Mouse (Mus musculus): ENCODE measurements around the gene Slco2b1.
A peak's percentile ranks its signal among the peaks of the same experiment; 100 is the strongest.
"Not testable (repeated sequence)": the region's sequence is repeated elsewhere in the genome, so short reads cannot be mapped to it uniquely, and the experiment has no call there.

Slco2b1 gene

DNA sequence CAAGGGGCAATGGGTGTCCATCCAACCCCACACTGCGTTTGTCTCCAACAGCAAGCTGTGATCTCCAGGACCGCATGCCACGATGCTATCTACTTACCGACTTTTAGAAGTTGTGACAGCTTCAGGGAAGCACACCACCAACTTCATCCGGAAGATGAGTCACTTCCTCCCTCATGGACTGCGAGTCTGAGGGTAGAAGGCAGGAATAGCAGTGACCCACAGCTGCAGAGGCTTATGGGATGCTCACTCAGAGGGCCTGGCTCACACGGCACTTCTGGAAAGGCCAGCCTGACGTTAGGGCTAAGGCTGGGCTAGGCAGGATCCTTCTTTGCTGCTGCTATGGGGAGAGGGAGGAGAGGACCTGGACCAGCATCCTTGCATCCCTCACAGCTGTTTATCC is at the start of gene Slco2b1:
TSS of gene Slco2b1 (minus strand) at position 175 of the 400 bp plus-strand sequence.
- DNase-seq (ENCODE audit: low read depth, low spot score), result peak; percentile 9

DNA sequence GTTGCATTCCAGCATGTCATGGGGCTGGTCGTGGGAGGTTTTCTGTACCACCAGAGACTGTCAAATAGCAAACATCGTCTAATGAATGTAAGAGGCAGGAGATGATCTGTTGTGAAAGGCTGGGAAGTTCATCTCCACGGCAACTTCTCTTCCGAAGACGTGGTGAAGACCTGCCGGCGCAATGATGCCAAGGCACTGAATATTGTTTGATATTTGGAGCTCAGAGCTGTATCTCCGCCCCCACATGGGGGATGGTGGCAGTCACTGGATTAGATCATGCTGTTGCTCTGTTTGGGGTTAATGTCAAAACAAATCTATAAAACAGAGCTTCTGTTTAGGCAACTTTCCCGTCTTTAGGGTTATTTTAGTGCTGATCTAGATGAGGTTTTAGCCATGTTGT is 28.1 kb upstream of the Slco2b1 start:
- no peak for DNase-seq (ENCODE audit: low read depth, low spot score)

DNA sequence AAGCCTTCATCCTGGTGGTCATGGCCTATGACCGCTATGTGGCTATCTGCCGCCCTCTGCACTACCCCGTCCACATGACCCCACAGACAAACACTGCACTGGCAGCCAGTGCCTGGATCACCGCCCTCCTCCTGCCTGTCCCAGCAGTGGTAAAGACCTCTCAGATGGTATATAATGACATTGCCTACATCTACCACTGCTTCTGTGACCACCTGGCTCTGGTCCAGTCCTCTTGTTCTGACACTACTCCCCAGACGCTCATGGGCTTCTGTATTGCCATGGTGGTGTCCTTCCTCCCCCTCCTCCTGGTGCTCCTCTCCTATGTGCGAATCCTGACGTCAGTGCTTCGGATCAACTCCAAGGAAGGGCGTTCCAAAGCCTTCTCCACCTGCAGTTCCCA is 24.4 kb upstream of the Slco2b1 start:
- not testable (repeated sequence) for DNase-seq (ENCODE audit: low read depth, low spot score)

DNA sequence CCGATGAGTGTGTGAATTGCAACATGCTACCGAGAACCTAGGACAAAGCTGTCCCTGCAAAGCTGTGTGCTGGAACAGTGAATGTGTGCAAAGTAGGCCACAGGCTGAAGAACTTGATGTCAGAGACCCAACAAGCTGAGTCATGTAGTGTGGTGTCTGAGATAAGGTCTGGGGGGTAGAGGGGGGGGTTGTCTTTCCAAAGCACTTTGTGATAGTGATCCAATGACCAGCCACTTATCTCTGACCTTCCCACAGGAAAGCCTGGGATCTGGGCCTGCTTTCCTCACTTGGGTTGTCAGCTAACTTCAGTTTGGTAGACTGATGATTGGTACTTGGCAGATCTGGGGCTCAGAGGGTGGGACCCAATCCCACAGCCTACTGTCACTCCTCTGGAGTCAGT is 23.5 kb upstream of the Slco2b1 start:
- no peak for DNase-seq (ENCODE audit: low read depth, low spot score)

DNA sequence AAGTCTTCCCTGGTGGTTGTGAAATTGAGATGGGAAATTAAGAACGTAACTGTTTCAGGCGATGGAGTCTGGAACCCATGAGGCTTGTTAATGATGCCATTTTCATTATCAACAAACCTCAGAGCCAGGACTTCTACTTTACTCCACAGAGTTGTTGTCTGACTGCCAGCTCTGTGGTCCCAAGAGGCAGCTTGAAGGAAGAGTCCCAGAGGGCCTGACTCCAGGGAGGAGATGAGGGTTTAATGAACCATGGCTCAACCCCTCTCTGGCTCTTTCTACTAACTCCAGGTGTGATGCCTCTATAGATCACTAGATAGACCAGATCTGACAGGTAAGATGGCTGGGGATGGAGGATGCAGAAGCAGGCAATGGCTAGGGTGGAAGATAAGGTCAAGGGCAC is 18.8 kb upstream of the Slco2b1 start, which contains the start of gene Olfr520:
TSS of gene Olfr520 (plus strand) at position 301 of the 400 bp plus-strand sequence.
- DNase-seq (ENCODE audit: low read depth, low spot score), result no peak

DNA sequence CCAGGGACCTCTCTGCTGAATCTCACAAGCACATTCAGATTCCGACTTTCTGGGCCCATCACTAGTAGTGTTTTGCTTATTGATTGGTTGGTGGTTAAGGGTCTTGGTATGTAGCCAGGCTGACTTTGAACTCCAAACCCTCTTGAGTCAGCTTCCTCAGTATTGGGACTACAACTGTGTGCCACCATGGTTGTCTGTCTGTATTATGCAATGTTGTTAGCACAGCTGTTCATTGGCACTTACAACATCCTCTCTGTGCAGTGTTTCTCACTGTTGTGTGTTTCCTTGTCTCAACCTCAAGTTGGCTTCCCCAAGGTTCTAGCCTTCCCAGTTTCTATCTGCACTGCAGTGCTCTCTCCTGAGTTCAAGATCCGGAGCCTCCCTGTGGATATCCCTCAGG is 5.4 kb upstream of the Slco2b1 start:
- DNase-seq (ENCODE audit: low read depth, low spot score), result no peak

DNA sequence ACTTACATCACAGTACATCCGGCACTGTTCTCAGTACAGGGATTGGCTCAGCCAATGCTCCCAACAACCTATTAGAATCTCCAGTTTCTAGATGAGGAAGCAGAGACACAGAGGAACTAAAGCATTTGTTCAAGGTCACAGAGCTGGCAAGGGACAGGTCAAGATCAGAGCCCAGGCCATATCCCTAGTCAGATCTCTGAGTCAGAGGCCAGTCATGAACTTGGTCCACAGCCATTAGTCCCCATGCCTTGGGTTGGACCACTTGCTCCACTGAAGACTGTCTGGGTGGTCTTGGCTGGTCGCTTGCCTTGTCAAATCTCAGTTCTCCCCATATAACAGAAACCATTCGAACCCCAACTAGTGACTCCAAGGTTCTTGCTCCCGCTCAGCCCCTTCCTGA is 1.3 kb upstream of the Slco2b1 start:
- no peak for DNase-seq (ENCODE audit: low read depth, low spot score)

DNA sequence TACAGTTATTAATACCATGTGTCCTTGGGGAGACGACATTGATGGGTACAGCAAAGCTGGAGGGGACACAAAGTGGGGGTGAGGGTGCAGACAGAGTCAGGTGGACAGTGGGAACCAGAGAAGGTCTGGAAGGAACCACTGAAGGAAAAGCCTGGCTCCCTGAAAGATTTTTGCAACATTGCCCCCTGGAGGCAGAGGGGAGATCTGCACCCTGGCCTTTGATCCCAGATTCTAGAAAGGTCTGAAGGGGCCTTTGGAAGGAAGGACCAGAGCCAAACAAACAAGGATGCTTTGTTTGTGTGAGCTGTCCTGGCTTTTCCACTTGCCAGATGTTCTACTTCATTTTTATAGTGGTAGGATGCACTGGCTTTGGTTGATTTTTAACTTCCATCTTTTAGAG is 664 bp downstream of the Slco2b1 start:
- DNase-seq (ENCODE audit: low read depth, low spot score), result peak; percentile 39

DNA sequence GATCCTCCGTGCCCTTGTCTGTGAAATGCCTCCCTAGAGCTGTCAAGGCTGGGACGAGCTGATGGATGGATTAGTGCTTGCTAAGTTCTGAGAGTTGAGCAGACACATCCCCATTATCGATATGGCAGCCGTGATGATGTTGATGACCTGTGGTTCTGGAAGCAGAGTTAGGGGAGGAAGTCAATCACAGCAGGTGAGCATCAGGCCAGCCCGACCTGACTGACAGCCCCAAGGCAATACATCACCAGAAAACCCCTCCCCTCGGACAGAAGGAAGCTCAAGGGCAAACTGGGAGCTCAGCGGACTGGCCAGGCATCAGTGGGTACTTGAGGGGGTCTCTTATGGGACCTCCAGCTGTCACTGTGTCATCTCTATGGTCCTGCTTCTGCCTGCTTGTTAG is 1.1 kb downstream of the Slco2b1 start:
- no peak for DNase-seq (ENCODE audit: low read depth, low spot score)

DNA sequence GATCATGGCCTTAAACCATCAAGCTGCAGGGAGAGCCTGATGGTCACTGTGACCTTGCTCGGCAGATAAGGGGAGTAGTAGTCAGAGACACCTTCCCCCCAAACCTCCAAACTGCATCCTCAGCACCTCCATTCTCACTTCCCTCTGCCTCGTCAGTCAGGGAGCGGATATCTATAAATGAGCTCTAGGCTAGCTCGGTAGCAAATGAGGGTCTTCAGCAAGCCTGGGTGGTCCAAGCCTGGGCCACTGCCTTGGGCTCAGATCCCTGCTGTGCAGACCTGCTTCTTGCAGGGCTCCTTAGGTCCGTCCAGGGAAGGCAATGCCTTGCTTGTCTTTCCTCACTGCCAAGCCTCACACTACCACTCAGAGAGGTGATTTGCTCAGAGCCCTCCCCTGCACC is 2.4 kb downstream of the Slco2b1 start:
- no peak for DNase-seq (ENCODE audit: low read depth, low spot score)

DNA sequence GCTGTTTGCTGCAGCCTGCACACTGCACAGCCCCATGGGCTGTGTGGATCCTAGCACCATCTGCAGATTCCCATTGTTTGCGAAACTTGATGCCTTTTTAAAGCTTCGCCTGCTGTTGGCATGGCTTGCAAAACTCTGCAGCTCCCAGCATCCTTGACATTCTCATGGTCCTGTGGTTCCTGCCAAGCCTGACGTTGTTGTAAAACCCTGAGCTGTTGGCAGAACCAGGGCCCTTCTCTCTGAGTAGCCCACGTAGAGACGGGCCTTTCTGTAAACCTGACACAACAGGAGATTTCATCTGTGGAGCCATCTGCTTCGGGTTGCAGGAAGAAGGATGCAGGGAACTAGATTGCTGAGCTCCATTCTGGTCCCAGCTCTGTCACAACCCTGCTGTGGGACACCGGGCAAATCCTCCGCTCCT is 2.8 kb downstream of the Slco2b1 start:
- no peak for DNase-seq (ENCODE audit: low read depth, low spot score)

DNA sequence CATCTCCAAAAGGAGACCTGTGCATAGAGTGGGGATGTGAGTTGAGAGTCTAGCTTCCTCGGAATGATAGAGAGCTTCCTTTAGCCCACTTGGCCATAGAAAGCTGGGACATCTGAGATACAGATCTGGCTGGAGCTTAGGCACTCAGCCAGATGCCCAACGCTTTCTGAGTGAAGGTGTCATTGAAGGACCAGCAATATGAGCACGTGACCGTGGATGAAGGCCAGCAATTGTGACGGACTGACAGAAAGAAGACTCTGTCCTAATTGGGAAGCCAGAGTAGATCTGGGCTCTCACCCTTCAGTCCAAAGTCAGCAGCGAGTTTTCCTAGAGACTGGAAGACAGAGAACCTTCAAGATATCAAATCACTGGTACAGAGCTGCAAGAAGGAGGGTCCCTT is 3.5 kb downstream of the Slco2b1 start:
- no peak for DNase-seq (ENCODE audit: low read depth, low spot score)

DNA sequence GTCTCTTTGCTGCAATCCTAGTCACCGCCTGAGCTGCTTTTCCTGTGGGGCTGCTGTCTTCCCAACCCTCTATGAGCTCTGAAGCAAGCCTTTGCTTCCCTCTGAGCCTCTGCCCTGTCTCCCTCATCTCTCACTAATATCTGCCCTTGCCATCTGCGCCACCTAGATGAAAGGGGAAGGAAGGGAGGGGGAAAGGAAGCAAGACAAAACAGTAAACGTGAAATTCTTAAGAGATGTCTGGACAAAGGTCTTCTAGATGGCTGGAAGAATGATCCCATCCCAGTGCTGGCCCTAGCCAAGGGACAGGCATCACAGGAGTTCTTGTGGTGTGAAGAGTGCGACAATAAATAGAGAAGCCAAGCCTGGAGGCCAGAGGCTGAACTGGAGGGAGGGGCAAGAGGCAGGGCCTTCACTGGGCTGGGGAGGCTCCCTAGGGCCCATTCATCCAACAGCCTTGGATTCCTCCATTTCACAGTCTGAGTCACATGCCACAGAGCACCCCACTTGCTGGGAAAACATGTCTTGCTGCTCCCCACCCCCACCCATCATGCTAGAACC is 4.0 kb downstream of the Slco2b1 start:
- DNase-seq (ENCODE audit: low read depth, low spot score), result no peak

DNA sequence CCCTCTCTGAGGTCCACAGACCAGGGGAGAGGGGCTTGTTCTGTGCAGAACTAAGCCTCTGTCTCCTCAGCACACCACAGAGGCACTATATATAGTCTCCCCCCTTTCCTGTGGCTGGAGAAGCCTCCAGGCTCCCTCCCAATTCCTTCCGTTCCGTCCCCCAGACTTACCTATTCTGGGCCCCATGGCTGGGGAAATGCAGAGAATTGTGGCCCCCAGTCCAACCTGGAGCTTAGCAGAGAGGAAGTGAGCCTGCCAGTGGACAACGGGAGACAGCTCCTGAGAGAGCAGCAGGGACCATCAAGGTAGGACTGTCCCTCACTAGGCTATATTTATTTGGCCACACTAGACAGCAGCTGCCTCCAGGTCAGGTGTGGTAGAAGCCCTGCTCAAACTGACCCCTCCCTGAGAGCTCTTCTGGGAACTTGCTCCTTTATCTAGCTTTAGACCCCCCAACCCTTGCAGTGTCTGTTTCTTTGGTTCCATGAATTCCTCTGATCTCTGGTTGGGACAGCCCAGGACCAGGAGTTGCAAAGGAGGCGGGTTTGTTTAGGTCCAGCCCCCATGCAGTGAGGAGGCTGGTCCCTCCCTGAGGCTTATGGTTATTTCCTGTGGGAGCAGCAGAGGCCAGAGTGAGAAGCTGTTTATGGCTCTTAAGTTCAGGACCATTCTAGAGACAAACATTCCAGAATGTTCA is 4.7 kb downstream of the Slco2b1 start:
- no peak for DNase-seq (ENCODE audit: low read depth, low spot score)

DNA sequence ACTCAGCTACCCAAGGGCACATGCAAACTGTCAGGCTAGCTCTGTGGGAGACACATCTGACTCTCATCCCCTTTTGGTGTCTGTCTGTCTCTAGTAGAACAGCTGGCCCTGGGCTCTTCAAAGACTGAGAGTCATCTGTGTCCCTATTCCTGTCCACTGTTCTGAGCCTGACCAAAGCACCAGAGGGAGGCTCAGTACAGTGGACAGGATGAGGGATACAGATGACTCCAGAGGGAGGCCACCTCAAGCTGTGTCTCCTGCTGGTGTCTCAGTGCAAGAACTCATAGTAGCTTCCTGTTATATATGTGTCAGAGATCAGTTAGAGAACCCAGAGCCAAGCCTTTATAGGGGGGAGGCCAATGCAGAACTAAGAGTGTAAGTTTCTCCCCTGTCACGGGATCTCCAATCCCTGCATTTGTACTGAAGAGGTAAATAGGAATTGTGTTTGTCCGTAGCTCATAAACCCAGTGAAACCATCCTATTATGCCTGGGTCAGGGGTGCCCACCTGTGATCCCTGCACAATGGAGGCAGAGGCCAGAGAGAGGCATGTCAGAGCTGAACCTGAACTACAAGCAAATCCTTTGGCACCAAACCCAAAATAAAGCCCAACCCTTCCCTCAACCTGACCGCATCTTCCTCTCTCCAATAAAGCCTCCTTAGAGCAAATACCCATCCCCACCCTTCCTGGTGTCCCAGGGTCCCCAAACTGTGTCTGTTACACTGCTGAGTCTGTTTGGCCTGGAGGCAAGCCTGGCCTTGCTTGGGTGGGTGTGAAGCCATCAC is 6.2 kb downstream of the Slco2b1 start:
- no peak for DNase-seq (ENCODE audit: low read depth, low spot score)

DNA sequence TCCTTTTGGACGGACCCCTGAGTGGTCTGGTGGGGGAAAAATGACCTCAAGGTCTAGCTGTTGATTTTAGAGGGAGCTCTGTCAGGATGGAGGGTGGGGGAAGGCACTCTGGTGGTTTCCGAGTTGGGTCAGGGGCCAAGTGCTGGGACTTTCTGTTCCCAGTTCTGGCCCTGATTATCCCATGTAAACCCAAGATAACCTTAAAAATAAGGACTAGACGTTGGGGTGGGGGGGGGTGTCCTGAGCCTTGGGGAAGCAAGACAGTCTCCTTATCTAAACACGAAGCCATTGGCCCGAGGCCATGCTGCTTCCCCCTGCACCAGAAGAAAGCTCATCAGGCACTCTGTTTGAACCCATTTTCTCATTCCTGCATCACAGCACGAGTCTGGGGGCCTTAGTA is 8.9 kb downstream of the Slco2b1 start:
- DNase-seq (ENCODE audit: low read depth, low spot score), result no peak

DNA sequence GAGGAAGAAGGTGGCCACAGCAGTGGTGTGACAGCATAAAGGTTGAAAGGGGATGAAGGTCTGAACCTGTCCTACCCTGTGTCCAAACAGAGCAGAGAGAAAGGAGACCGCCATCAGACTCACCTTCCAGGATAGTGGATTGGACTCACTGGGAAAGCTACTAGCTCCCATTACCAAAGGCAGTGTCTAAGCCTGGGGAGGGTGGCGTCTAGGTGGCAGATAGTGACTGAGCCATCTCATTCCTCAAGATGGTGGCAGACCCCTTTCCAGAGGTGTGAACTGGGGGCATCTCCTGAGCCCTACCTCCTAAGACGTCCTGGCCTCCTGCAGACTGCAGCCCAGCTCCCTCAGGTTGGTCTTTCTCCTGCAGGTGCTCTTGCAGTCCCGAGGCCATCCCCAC is 10.5 kb downstream of the Slco2b1 start:
- DNase-seq (ENCODE audit: low read depth, low spot score), result no peak

DNA sequence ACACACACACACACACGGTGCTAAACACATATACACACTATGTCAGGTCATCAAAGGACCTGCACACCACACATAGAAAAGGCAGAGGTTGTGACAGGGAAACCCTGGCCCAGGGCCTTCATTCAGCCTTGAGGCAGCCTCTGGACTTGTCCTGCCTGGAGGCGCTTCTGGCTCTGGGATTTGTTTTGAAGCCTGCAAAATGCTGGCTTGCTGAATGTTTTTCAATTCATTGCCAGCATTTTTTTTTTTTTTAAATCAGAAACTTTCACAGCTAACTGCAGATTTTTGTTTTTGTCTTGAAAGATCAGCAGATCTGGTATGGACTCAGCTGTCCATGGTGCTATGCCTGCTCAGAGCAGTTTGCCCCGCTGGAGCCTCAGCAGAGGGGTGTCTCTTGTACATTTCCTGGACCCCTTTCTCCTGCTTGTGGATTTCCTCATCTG is 11.4 kb downstream of the Slco2b1 start:
- DNase-seq (ENCODE audit: low read depth, low spot score), result no peak

DNA sequence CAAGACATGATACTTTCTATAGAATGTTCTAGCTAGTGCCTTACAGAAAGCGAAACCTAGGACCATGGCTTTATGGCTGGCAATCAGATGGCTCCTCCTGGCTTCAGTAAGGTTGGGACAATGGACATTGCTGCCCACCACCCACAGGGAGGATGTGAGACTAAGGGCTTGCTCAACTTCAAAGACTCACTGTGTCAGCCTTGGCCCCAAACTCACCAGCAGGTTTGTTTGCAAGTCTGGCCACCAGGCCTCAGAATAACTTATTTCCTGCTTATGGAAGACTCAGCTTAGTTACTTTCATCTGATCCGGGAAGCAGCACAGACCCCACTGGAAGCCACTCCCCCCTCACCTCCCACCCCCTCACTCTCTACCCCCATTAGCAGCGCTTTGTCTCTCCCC is 12.0 kb downstream of the Slco2b1 start:
- no peak for DNase-seq (ENCODE audit: low read depth, low spot score)

DNA sequence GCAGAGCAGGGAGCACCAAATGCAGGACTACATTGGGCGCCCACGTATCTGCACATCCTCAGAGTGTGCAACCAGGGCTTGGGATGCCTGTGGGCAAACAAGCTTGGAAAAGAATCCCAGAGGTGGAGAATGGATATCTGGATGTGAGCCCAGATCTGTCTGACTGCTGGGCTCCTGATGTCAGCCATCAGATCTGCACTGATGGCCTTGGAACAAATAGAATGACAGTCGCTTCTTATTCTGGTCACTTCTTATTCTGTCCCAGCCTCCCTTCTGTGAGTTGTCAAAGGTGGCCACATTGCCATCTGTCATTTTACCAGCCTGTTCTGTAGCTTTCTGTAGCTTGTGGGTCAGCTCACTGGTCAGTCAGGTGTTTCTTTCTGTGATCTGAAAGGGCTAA is 12.6 kb downstream of the Slco2b1 start:
- DNase-seq (ENCODE audit: low read depth, low spot score), result no peak

DNA sequence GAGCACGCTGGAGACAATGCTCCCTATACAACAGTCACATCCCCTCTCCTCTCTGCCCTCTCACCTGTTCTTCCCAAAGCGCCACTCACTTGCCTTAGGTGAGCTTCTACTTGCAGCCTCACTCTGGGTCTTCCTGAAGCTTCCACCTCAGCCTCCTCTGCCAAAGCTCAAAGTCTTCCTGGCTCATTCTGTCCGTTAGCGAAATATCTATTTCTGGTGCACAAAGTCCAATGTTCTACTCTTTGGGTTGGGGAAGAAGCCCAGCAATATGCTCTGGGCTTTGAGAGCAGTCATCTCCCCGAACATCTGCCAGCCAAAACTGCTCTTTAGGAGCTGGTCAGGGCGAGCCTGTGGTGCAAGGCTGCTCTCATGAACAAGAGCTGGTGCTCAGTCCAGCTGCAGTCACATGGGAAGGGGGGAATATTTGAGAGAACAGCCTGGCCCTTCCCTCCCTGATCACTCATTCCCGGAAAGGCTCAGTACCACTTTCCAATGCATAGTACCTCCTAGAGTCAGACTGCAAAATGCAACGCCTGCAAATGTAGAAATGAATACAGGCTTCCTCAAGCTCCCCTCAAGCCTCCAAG is 15.6 kb downstream of the Slco2b1 start:
- no peak for DNase-seq (ENCODE audit: low read depth, low spot score)

DNA sequence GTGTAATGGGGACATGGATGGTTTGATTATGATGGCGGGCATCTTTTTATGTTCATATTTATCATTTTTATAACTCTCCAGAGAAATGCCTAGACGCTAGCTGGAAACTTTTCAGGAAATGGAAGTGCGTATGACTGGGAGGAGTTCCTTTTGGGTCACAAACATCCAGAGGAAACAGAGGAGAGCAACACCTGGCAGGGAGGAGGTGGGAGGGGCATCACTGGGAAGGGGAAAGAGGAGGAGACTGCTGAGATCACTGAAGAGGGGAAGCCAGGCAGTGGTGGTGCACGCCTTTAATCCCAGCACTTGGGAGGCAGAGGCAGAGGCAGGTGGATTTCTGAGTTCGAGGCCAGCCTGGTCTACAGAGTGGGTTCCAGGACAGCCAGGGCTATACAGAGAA is 16.7 kb downstream of the Slco2b1 start:
- not testable (repeated sequence) for DNase-seq (ENCODE audit: low read depth, low spot score)

All from 3T3-L1 (cell line).